Mouse (Mus musculus) heart, adult 2 months (tissue): ENCODE measurements at regions not wholly inside any gene's neighbourhood (a gene's known extent, or its start where the extent isn't known, plus 50 kb on each side); places are given as distances from the start of the nearest gene placed in this dataset.

Experiments used
- DNase-seq, 2 experiments: peaks; one replicate each; pipeline ENCODE4 v3.0.0; 2021
- H3K27ac ChIP-seq: fragments of 200-600 bp; 2 replicates; pipeline ENCODE4 v1.8.1; 2022
- H3K27me3 ChIP-seq: fragments of 200-500 bp; 2 replicates; pipeline ENCODE4 v1.6.1; 2012; ENCODE audit warnings: mild to moderate bottlenecking, low read length, inconsistent platforms, mixed read lengths; ENCODE audit not compliant: control insufficient read depth, insufficient read depth
- H3K36me3 ChIP-seq: fragments of 200-500 bp; 2 replicates; pipeline ENCODE4 v1.6.1; 2012; ENCODE audit warnings: low read length, inconsistent platforms; ENCODE audit not compliant: control insufficient read depth, insufficient read depth
- H3K4me1 ChIP-seq: fragments of 200-500 bp; 2 replicates; pipeline ENCODE4 v1.6.1; 2011; ENCODE audit warnings: low read length; ENCODE audit not compliant: control insufficient read depth, insufficient read depth
- H3K4me3 ChIP-seq: fragments of 200-600 bp; 2 replicates; pipeline ENCODE4 v1.8.1; 2022
- H3K79me2 ChIP-seq: fragments of 200-500 bp; replicated peaks from 2 replicates; pipeline ENCODE4 v1.6.1; 2012; ENCODE audit warnings: mild to moderate bottlenecking, inconsistent platforms, low read length, moderate library complexity, mixed read lengths; ENCODE audit not compliant: control insufficient read depth, insufficient read depth
- H3K9ac ChIP-seq: fragments of 200-500 bp; 2 replicates; pipeline ENCODE4 v1.6.1; 2012; ENCODE audit warnings: low read depth, mild to moderate bottlenecking, control low read depth, inconsistent platforms, low read length, mixed read lengths
- CTCF ChIP-seq: fragments of 200-600 bp; IDR thresholded peaks from 2 replicates; pipeline ENCODE4 v1.8.1; 2022; ENCODE audit warnings: antibody characterized with exemption, mild to moderate bottlenecking, moderate library complexity
- EP300 ChIP-seq: fragments of 200-500 bp; IDR thresholded peaks from 2 replicates; pipeline ENCODE4 v1.6.1; 2011; ENCODE audit warnings: low read depth, low read length, control low read depth; ENCODE audit not compliant: insufficient read depth
- POLR2A ChIP-seq: fragments of 200-500 bp; IDR thresholded peaks from 2 replicates; pipeline ENCODE4 v1.6.1; 2011; ENCODE audit warnings: mild to moderate bottlenecking, low read depth, low read length, control low read depth; ENCODE audit not compliant: insufficient read depth
- WGBS: fragments of 180-500 bp; shearing (Covaris S2); methylation state at CpG from one replicate; pipeline ENCODE4 v1.1.7; 2018; 5-methylcytosine and 5-hydroxymethylcytosine counted together
- intact Hi-C: fragments of 180-260 bp; cut with DNase I; formaldehyde crosslinking; loops from one replicate; pipeline ENCODE4 v1.15.1; 2025
- microRNA-seq, 2 experiments: library from miRNA; unstranded; fragments of <30 nt; microRNA quantifications; one replicate each; pipeline ENCODE4 v1.2.0; 2021

GRCm38 (mm10) chr3:137801402-137802020, 62.8 kb upstream of the H2afz start:
- WGBS: 67% methylated on average over 6 of the region's 6 CpGs
- H3K27me3 ChIP-seq: no peaks in the 10 kb centered on the region
- H3K36me3 ChIP-seq: no peaks in the 10 kb centered on the region
- H3K4me1 ChIP-seq: no peaks in the 10 kb centered on the region
- no peak overlapping the region for H3K4me3 ChIP-seq
- no peak for DNase-seq
- TF ChIP-seq EP300 (no peak), CTCF (no peak), POLR2A (no peak)
- intact Hi-C loops: no loop called here
- no peak overlapping the region for H3K9ac ChIP-seq
- no peak overlapping the region for H3K27ac ChIP-seq
- H3K79me2 ChIP-seq: no peaks in the 10 kb centered on the region

GRCm38 (mm10) chr3:137807423-137807822, 56.9 kb upstream of the H2afz start:
- H3K4me1 ChIP-seq: no peaks in the 10 kb centered on the region
- H3K27ac ChIP-seq: no peak overlapping the region
- intact Hi-C loops: no loop called here
- WGBS: 33% methylated on average over 1 of the region's 1 CpGs
- H3K27me3 ChIP-seq: no peaks in the 10 kb centered on the region
- H3K4me3 ChIP-seq: no peak overlapping the region
- H3K9ac ChIP-seq: no peak overlapping the region
- TF ChIP-seq CTCF (no peak), EP300 (no peak), POLR2A (no peak)
- H3K36me3 ChIP-seq: no peaks in the 10 kb centered on the region
- DNase-seq: no peak
- H3K79me2 ChIP-seq: no peaks in the 10 kb centered on the region

GRCm38 (mm10) chr3:137807913-137808684, 56.2 kb upstream of the H2afz start:
- H3K9ac ChIP-seq: no peak overlapping the region
- H3K27ac ChIP-seq: no peak overlapping the region
- no peaks in the 10 kb centered on the region for H3K4me1 ChIP-seq
- no peaks in the 10 kb centered on the region for H3K79me2 ChIP-seq
- H3K27me3 ChIP-seq: no peaks in the 10 kb centered on the region
- no peak overlapping the region for H3K4me3 ChIP-seq
- H3K36me3 ChIP-seq: no peaks in the 10 kb centered on the region
- WGBS: 60% methylated on average over 5 of the region's 5 CpGs
- DNase-seq: no peak
- intact Hi-C loops: no loop called here
- no peak for TF ChIP-seq EP300
- TF ChIP-seq CTCF: no peak
- no peak for TF ChIP-seq POLR2A

- DNase-seq: no peak
- intact Hi-C loops: no loop called here
- WGBS: 72% methylated on average over 3 of the region's 3 CpGs
- Histone ChIP-seq H3K4me1 (no peaks in the 10 kb centered on the region), H3K36me3 (no peaks in the 10 kb centered on the region), H3K79me2 (no peaks in the 10 kb centered on the region), H3K27me3 (no peaks in the 10 kb centered on the region), H3K4me3 (no peak overlapping the region), H3K9ac (no peak overlapping the region), H3K27ac (no peak overlapping the region)
- no peak for TF ChIP-seq EP300
- TF ChIP-seq CTCF: no peak
- no peak for TF ChIP-seq POLR2A
Observed at GRCm38 (mm10) chr3:137810123-137810522, 54.2 kb upstream of the H2afz start.

Small RNA genes in the stretch of these regions (microRNA-seq; reads per million reads assigned to microRNA genes)
- 0 reads per million in 2 experiments for gene Mir6380
